Mouse (Mus musculus): ENCODE data around the gene Sfrp4.

DNA sequence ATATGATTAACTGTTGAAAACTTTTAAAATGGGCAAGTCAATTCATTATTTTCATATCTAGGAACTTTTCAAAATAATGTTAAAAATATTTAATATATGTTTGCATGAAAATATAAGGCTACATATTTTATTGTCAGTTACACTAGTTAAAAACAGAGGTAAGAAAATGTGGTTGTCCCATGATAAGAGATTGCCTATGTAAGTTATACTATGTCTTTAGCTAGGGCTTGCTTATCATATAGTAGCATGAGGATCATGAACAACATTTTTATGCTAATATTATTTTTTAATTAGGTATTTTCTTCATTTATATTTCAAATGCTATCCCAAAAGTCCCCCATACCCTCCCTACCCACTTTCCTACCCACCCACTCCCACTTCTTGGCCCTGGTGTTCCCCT is 18.0 kb upstream of the Sfrp4 start:
- TF ChIP-seq CTCF (IDR thresholded peaks at IDR 0.05; ENCODE audit: low read depth, low read length), result no peak
- no peak for TF ChIP-seq POLR2A (IDR thresholded peaks at IDR 0.05; ENCODE audit: borderline replicate concordance, low read depth, low read length)

Measured in bone marrow macrophage, adult 2 months (primary cell).